13 mouse cellular contexts compared by ENCODE assay signal in genomic region chr7:87586271-87586937, GRCm38 (mm10). TPM values are rescaled to one million over a fixed set of nuclear protein-coding genes. Genes with fewer than 3 reads are reported as not detected.
DNase-seq lines count a peak whose midpoint lies in the region; ATAC-seq and TF ChIP-seq lines count a peak whose summit lies in the region.
"Had no signal": no experiment of that assay in that cellular context is flagged by ENCODE, and none has a peak within 500 bp of the region (broad histone marks: within the 10 kb centered on the region; RNA-seq: fewer than 3 reads in every experiment).

No protein-coding gene starts in this region.

- peak; percentile 40; the same call in 1 of the 2 replicates for ATAC-seq in midbrain, embryonic 13.5 days
- ATAC-seq in liver, postnatal 0 days = no peak
- ATAC-seq: activated CD4-positive, CD25-positive, alpha-beta regulatory T cell, adult 4 months had no signal

- no peak for TF ChIP-seq EP300 in liver, postnatal 0 days (IDR thresholded peaks at IDR 0.05; ENCODE audit: low read depth)

- peaks cover 18% of the 10 kb centered on the region for H3K27me3 ChIP-seq in midbrain, embryonic 13.5 days
- H3K27me3 ChIP-seq in midbrain, embryonic 10.5 days (ENCODE audit: low read depth, poor library complexity, severe bottlenecking) = peaks cover 48% of the 10 kb centered on the region
- H3K27me3 ChIP-seq in liver, postnatal 0 days (ENCODE audit: insufficient read depth, low read length) = no peaks in the 10 kb centered on the region

- peak; percentile 74 for TF ChIP-seq CTCF in layer of hippocampus, adult 2 months (conservative IDR thresholded peaks at IDR 0.05)
- TF ChIP-seq CTCF in liver, postnatal 0 days (IDR thresholded peaks at IDR 0.05; ENCODE audit: low read depth) = no peak

- no peak overlapping the region for H3K27ac ChIP-seq in midbrain, embryonic 13.5 days
- H3K27ac ChIP-seq in midbrain, embryonic 10.5 days (replicated peaks) = no peak overlapping the region
- peak overlapping the region; percentile 97 for H3K27ac ChIP-seq in layer of hippocampus, adult 2 months
- H3K27ac ChIP-seq in liver, postnatal 0 days (ENCODE audit: low read depth) = no peak overlapping the region

- H3K36me3 ChIP-seq in midbrain, embryonic 13.5 days = no peaks in the 10 kb centered on the region
- no peaks in the 10 kb centered on the region for H3K36me3 ChIP-seq in midbrain, embryonic 10.5 days
- H3K36me3 ChIP-seq in liver, postnatal 0 days (replicated peaks; ENCODE audit: insufficient read depth, low read length) = no peaks in the 10 kb centered on the region

- no peaks in the 10 kb centered on the region for H3K9me3 ChIP-seq in midbrain, embryonic 13.5 days
- no peaks in the 10 kb centered on the region for H3K9me3 ChIP-seq in midbrain, embryonic 10.5 days (replicated peaks)
- no peaks in the 10 kb centered on the region for H3K9me3 ChIP-seq in liver, postnatal 0 days (ENCODE audit: low read length)

- peak overlapping the region; percentile 42 for H3K4me2 ChIP-seq in midbrain, embryonic 13.5 days (replicated peaks)
- H3K4me2 ChIP-seq in liver, postnatal 0 days (ENCODE audit: low read depth, low read length) = no peak overlapping the region

- 8% methylated on average over 10 of the region's 10 CpGs for WGBS in midbrain, embryonic 13.5 days
- 10% methylated on average over 10 of the region's 10 CpGs for WGBS in midbrain, embryonic 10.5 days
- 22% methylated on average over 10 of the region's 10 CpGs for WGBS in liver, postnatal 0 days (ENCODE audit: insufficient replicate concordance)

- no peak overlapping the region for H3K9ac ChIP-seq in midbrain, embryonic 13.5 days (replicated peaks)
- no peak overlapping the region for H3K9ac ChIP-seq in liver, postnatal 0 days (replicated peaks)

- peak overlapping the region; percentile 23 for H3K4me3 ChIP-seq in midbrain, embryonic 13.5 days (replicated peaks)
- no peak overlapping the region for H3K4me3 ChIP-seq in midbrain, embryonic 10.5 days
- peak overlapping the region; percentile 81 for H3K4me3 ChIP-seq in layer of hippocampus, adult 2 months
- H3K4me3 ChIP-seq in liver, postnatal 0 days (ENCODE audit: low read depth, low read length) = no peak overlapping the region
- H3K4me3 ChIP-seq: myocyte had no signal

- intact Hi-C loops in left cerebral cortex, postnatal 36 days (cut with DNase I) = loop anchor here (5.0 to 10.0 kb wide), 3 partner anchors 458 to 1466 kb away; no protein-coding TSS in a partner anchor

- no peak for DNase-seq in midbrain, embryonic 10.5 days (ENCODE audit: low spot score)
- DNase-seq in layer of hippocampus, adult 2 months (ENCODE audit: low spot score in 2 of 2) = peak; percentile 58 to 80
- DNase-seq in left cerebral cortex, postnatal 36 days (ENCODE audit: low spot score in 2 of 2) = peak; percentile 60 to 68
- DNase-seq in right cerebral cortex, postnatal 4 days = peak; percentile 46
- DNase-seq in liver, postnatal 0 days = no peak
- DNase-seq in kidney, adult 9 months = no peak
- DNase-seq in adrenal gland, postnatal 14 days = no peak
- DNase-seq: kidney, postnatal 10 days; lung, adult 18-20 months had no signal

- peaks cover 10% of the 10 kb centered on the region for H3K4me1 ChIP-seq in midbrain, embryonic 13.5 days (replicated peaks)
- peaks cover 8% of the 10 kb centered on the region for H3K4me1 ChIP-seq in midbrain, embryonic 10.5 days
- no peaks in the 10 kb centered on the region for H3K4me1 ChIP-seq in liver, postnatal 0 days (ENCODE audit: insufficient read depth)

RNA-seq across cellular contexts. Expression of gene Grm5, which starts 2.4 kb away (rescaled TPM):
- 9.9 and 12.2 TPM in 2 replicates for polyA plus RNA-seq in midbrain, embryonic 13.5 days (2015; fragmentation: Nextera tagmentation; extraction: Ambion mirVana)
- 0.20 and 0.28 TPM in 2 replicates for polyA plus RNA-seq in midbrain, embryonic 10.5 days (2016; fragmentation: Nextera tagmentation; extraction: Ambion mirVana)
- 100 to 1,000 TPM; 256 to 260 TPM for total RNA-seq in layer of hippocampus, adult 2 months (2021)
- 100 to 1,000 TPM; 182 to 212 TPM for total RNA-seq in left cerebral cortex, postnatal 36 days (2021)
- not detected in 2 replicates for polyA plus RNA-seq in liver, postnatal 0 days (2015; fragmentation: Nextera tagmentation; extraction: Ambion mirVana)
- total RNA-seq in adrenal gland, postnatal 14 days (2021) = not detected in 2 replicates
- polyA plus RNA-seq: heart, embryonic 16.5 days; myocyte had no signal

Comparison
In these comparisons a context has a peak if more than half of its experiments do, and no peak if none do; other contexts are left out.
1. H3K4me3 ChIP-seq: peak in midbrain, embryonic 13.5 days (single experiment) and layer of hippocampus, adult 2 months (single experiment); none in midbrain, embryonic 10.5 days (single experiment) and liver, postnatal 0 days (single experiment).
2. DNase-seq: peak in layer of hippocampus, adult 2 months (2 of 2), left cerebral cortex, postnatal 36 days (2 of 2) and right cerebral cortex, postnatal 4 days (single experiment); none in midbrain, embryonic 10.5 days (single experiment), liver, postnatal 0 days (single experiment), kidney, adult 9 months (single experiment) and adrenal gland, postnatal 14 days (single experiment).
3. RNA of gene Grm5, which starts 2.4 kb away (total RNA-seq): 256 to 260 TPM in layer of hippocampus, adult 2 months and 182 to 212 TPM in left cerebral cortex, postnatal 36 days; not detected in adrenal gland, postnatal 14 days; every median in the first group is over 100 times any median in the second.